Mouse (Mus musculus): ENCODE data around the gene Olfr984. TPM values are rescaled to one million over a fixed set of nuclear protein-coding genes. Genes with fewer than 3 reads are reported as not detected.

The Olfr984 gene
- total RNA-seq (2022), result not detected

DNA sequence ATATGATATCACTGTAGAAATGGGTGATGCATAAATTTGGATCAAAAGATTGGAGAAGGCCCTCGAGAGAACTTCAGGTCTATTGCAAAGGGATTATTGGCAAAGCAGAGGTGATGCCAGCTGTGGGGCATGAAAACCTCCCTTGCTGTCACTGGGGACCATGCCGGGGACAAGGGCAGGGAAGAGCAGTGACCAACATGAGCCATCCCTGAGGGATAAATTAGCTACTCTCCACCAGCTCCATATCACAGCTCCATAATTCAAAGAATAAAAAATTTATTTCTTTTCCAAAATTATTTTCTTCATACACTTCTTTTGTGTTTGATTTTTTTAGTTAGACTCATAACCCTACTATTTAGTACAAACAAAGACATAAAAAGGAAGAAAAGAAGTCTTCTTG lies at the start of gene Olfr984:
TSS of gene Olfr984 (minus strand) at position 101 of the 400 bp plus-strand sequence.
- DNase-seq (ENCODE audit: low spot score in 2 of 2), result no peak

DNA sequence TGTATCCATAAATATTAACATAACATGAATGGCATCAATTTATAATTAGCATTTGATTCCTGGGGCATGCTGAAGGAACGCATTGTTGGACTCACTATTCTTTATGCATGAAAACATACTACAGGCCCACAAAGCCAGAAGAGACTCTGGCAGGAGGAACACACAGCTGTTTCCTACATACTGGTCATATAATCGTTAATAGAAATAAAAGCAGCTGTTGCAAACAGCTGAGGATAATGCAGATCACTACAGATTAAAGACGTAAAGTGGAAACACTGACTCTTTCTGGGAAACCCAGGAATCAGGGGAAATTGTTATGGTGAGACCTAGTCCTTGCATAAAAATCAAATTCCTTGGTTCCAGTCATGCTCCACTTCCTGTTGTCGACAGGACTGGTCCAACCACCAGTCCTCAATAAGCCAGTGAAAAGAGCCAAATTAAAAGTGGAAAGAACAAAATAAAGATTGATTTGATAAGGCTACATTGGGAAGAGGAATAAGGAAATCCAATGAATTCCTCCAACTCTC lies 41.2 kb upstream of the Olfr984 start:
- DNase-seq (ENCODE audit: low spot score in 2 of 2), result no peak

- DNase-seq (ENCODE audit: low spot score in 2 of 2), result no peak
Observed at GRCm38 (mm10) chr9:40141544-40141943, 27.5 kb upstream of the Olfr984 start.

GRCm38 (mm10) chr9:40139484-40139883 lies 25.5 kb upstream of the Olfr984 start:
- no peak for DNase-seq (ENCODE audit: low spot score in 2 of 2)

- no peak for DNase-seq (ENCODE audit: low spot score in 2 of 2)
Observed at GRCm38 (mm10) chr9:40136987-40137688, 23.1 kb upstream of the Olfr984 start.

DNA sequence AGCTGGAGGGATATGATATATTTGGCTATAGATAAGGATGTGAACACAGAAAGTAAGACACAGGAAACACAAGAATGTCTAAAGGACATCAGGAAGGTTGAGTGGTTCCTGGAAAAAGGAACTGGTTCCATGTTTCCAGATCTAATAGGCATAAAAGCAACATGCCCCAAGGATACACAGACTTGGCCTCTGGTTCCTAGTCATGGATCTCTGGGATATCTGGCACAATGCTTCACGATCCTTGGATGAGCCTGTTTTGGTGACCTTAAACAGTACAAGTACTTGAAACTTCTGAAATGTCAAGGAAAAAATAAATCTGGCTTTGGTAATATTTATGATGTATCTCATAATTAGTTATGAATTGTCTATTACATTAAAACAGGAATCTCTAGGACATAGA lies 16.6 kb upstream of the Olfr984 start:
- DNase-seq (ENCODE audit: low spot score in 2 of 2), result no peak

GRCm38 (mm10) chr9:40130084-40130483 lies 16.1 kb upstream of the Olfr984 start, which contains the start of gene Olfr985:
Gene Olfr985, minus strand, starts transcription at chr9:40130184.
- DNase-seq (ENCODE audit: low spot score in 2 of 2), result no peak

- no peak for DNase-seq (ENCODE audit: low spot score in 2 of 2)
Observed at GRCm38 (mm10) chr9:40117287-40117659, 3.3 kb upstream of the Olfr984 start.

- DNase-seq (ENCODE audit: low spot score in 2 of 2), result peak; percentile 32 to 45
Observed at GRCm38 (mm10) chr9:40116645-40117286, 2.8 kb upstream of the Olfr984 start.

GRCm38 (mm10) chr9:40094769-40095168 lies 19.2 kb downstream of the Olfr984 start:
- no peak for DNase-seq (ENCODE audit: low spot score in 2 of 2)

DNA sequence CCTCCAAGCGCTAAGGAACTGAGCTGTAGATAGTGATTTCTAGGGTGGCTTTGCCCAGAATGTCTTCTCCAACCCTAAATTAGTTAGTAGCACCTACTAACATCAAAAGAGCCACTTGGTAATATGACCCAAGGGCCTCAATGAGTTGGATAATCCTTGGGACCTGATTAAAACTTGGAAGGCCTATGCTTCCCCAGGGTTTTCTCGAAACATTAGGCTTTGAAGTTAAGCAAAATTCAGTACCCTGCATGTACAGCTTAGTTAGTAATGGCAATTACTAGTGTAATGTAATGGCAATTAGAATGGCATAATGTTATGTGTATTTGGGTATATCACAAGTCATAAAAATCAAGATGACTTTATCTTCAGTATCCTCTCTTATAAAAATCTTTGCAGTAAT lies 20.5 kb downstream of the Olfr984 start, which contains the start of gene Olfr983:
TSS of gene Olfr983 (minus strand) at position 101 of the 400 bp plus-strand sequence.
- DNase-seq (ENCODE audit: low spot score in 2 of 2), result no peak

GRCm38 (mm10) chr9:40073529-40073928 lies 40.5 kb downstream of the Olfr984 start, which contains the start of gene Olfr982:
Gene Olfr982, plus strand, starts transcription at chr9:40073829.
- DNase-seq (ENCODE audit: low spot score in 2 of 2), result no peak

DNA sequence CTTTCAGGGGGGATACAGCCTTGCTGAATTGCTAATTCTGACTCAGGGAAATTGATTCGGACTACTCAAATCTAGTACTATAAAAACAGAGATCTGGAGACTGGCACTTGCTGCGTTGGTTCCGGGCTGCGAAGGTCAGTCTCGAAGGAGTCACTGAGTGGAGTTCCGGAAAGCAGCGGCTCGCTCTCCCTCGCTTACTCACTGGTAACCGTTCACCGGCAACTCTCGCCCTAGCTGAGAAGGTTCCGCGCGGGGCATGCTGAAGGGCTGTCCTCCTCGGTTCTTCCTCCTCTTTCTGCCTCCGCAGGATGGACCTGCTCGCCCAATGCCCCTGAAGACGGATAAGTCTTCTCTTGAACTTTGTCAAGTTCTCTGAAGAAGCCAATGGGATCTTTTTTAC lies 63.9 kb downstream of the Olfr984 start:
- DNase-seq (ENCODE audit: low spot score in 2 of 2), result no peak

Other genes with a start within 250 kb of the Olfr984 start
- not detected for gene Olfr972, start 247.8 kb downstream of the Olfr984 start, total RNA-seq (2022)
- gene Olfr229, start 206.9 kb downstream of the Olfr984 start, total RNA-seq (2022), result not detected
- not detected for gene Olfr974, start 176.7 kb downstream of the Olfr984 start, total RNA-seq (2022)
- gene Olfr975, start 162.2 kb downstream of the Olfr984 start, total RNA-seq (2022), result not detected
- not detected for gene Olfr976, start 153.1 kb downstream of the Olfr984 start, total RNA-seq (2022)
- gene Olfr978, start 122.1 kb downstream of the Olfr984 start, total RNA-seq (2022), result not detected
- gene Olfr979, start 110.7 kb downstream of the Olfr984 start, total RNA-seq (2022), result not detected
- gene Olfr980, start 104.6 kb downstream of the Olfr984 start, total RNA-seq (2022), result not detected
- gene Olfr981, start 92.7 kb downstream of the Olfr984 start, total RNA-seq (2022), result not detected
- not detected for gene Olfr982, start 40.4 kb downstream of the Olfr984 start, total RNA-seq (2022)
- not detected for gene Olfr983, start 20.6 kb downstream of the Olfr984 start, total RNA-seq (2022)
- not detected for gene Olfr985, start 16.0 kb upstream of the Olfr984 start, total RNA-seq (2022)
- gene Tmem225, start 33.9 kb upstream of the Olfr984 start, total RNA-seq (2022), result not detected
- gene Olfr986, start 66.7 kb upstream of the Olfr984 start, total RNA-seq (2022), result not detected
- gene Zfp202, start 78.1 kb upstream of the Olfr984 start, total RNA-seq (2022), result 1 to 10 TPM; 1.6 to 2.1 (median 1.8) TPM
- 1 to 10 TPM in 1 of 4 experiments, under 1 TPM in 3; 0.70 to 1.7 (median 0.97) TPM for gene Scn3b, start 155.0 kb upstream of the Olfr984 start, total RNA-seq (2022)

Data from gastrocnemius, adult 8-10 months (tissue).